Mouse (Mus musculus): Measurements from ENCODE around the gene Mansc1. TPM values are rescaled to one million over a fixed set of nuclear protein-coding genes. Genes with fewer than 3 reads are reported as not detected.
A peak's percentile ranks its signal among the peaks of the same experiment; 100 is the strongest.

Gene Mansc1
- polyA plus RNA-seq, 1 experiment from 2014 or later, result 1.6 TPM

DNA sequence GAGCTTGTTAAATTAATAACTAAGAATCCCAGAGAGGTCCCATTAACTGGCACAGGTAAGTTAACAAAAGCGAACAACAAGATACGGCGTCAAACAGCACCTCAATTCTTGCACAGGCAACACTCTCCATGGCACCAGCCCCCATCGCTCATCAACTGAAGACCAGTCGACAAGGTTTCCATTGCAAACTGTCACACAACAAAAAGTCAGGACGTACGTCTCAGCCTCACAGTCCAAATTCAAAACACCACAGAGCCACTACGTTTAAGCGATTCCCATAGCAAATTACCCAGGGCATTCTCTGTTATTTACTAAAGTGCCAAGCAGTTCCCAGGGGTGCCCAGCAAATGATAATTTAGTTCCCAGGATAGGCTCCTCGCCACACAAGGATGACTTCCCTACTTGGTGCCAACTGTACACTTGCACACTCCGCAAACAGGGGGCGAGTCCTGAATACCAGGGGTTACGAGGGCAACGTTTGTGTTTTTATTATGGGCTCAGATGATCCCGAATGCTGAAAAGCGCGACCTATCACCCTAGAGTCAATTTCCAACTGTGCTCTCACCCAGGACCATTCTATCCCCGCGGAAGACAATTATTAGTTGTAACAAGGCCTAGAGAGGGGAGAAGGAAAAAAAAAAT is 66.6 kb downstream of the Mansc1 start:
- ATAC-seq (0 out of 2 replicates have a peak, but pooled peaks have one; percentile 5), DNase-seq (peak; percentile 35)
- peak overlapping the region; percentile 97 for H3K9ac ChIP-seq (replicated peaks)
- H3K4me3 ChIP-seq (ENCODE audit: low read depth, low read length), result peak overlapping the region; percentile 88
- no peaks in the 10 kb centered on the region for H3K27me3 ChIP-seq (ENCODE audit: insufficient read depth, low read length)
- peak overlapping the region; percentile 94 for H3K27ac ChIP-seq (ENCODE audit: low read depth)
- no peaks in the 10 kb centered on the region for H3K36me3 ChIP-seq (replicated peaks; ENCODE audit: insufficient read depth, low read length)
- H3K9me3 ChIP-seq (ENCODE audit: low read length), result no peaks in the 10 kb centered on the region
- H3K4me1 ChIP-seq (ENCODE audit: insufficient read depth), result peaks cover 9% of the 10 kb centered on the region
- 2% methylated on average over 19 of the region's 19 CpGs for WGBS (ENCODE audit: insufficient replicate concordance)
- H3K4me2 ChIP-seq (ENCODE audit: low read depth, low read length), result peak overlapping the region; percentile 89
- TF ChIP-seq CTCF (IDR thresholded peaks at IDR 0.05; ENCODE audit: low read depth) (no peak), EP300 (IDR thresholded peaks at IDR 0.05; ENCODE audit: low read depth) (no peak)

DNA sequence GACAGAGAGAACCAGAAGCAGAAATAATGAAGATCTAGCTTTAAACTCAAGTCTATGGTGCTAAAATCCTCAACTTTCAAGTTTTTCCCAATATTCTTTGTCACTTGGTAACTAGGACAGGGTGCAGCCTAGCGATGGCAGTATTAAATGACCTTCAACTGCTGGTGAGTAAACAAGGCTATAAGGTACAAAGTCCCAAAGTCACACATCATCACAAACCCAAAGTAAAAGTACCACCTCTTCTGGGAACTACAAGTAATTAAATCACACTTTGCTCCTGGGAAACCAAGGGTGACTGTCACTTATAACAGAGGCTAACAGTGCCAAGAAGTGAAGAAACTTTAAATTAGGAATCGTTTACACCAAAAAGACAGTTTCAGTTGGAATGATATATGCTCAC is 67.7 kb downstream of the Mansc1 start:
- H3K9me3 ChIP-seq (ENCODE audit: low read length), result no peaks in the 10 kb centered on the region
- H3K4me3 ChIP-seq (ENCODE audit: low read depth, low read length), result peak overlapping the region; percentile 88
- H3K4me1 ChIP-seq (ENCODE audit: insufficient read depth), result peaks cover 13% of the 10 kb centered on the region
- 58% methylated on average over 2 of the region's 2 CpGs for WGBS (ENCODE audit: insufficient replicate concordance)
- TF ChIP-seq CTCF (IDR thresholded peaks at IDR 0.05; ENCODE audit: low read depth) (no peak), EP300 (IDR thresholded peaks at IDR 0.05; ENCODE audit: low read depth) (peak; percentile 77)
- H3K9ac ChIP-seq (replicated peaks), result peak overlapping the region; percentile 59; the same call in 1 of the 2 replicates
- H3K4me2 ChIP-seq (ENCODE audit: low read depth, low read length), result peak overlapping the region; percentile 89
- H3K36me3 ChIP-seq (replicated peaks; ENCODE audit: insufficient read depth, low read length), result no peaks in the 10 kb centered on the region
- ATAC-seq (peak; percentile 47), DNase-seq (no peak)
- peak overlapping the region; percentile 94 for H3K27ac ChIP-seq (ENCODE audit: low read depth)
- no peaks in the 10 kb centered on the region for H3K27me3 ChIP-seq (ENCODE audit: insufficient read depth, low read length)

DNA sequence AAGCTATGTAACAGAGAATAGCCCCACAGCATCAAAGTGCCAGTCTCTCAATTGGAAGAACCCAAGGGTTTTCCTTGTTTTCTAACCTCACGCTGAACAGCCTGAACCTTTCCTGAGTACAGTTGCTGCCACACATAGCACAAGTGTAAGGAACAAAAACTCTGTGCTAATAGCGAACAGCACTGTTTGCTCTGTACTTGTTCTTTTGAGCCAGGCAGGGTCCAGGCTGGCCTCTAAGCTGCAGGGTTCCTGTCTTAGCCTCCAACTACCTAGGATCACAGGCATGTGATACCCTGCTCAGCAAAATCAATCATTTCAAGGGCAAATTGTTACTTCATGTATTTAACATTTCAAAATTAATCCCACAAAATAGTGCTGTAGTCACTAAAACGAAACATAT is 72.7 kb downstream of the Mansc1 start:
- Histone ChIP-seq H3K27me3 (ENCODE audit: insufficient read depth, low read length) (no peaks in the 10 kb centered on the region), H3K9me3 (ENCODE audit: low read length) (no peaks in the 10 kb centered on the region), H3K4me3 (ENCODE audit: low read depth, low read length) (no peak overlapping the region), H3K27ac (ENCODE audit: low read depth) (peak overlapping the region; percentile 13), H3K4me1 (ENCODE audit: insufficient read depth) (peaks cover 35% of the 10 kb centered on the region), H3K9ac (replicated peaks) (no peak overlapping the region), H3K36me3 (replicated peaks; ENCODE audit: insufficient read depth, low read length) (no peaks in the 10 kb centered on the region), H3K4me2 (ENCODE audit: low read depth, low read length) (peak overlapping the region; percentile 7; the same call in 1 of the 2 replicates)
- no peak for DNase-seq
- peak; percentile 12; the same call in 1 of the 2 replicates for ATAC-seq
- TF ChIP-seq CTCF (IDR thresholded peaks at IDR 0.05; ENCODE audit: low read depth), result no peak
- TF ChIP-seq EP300 (IDR thresholded peaks at IDR 0.05; ENCODE audit: low read depth), result no peak
- WGBS (ENCODE audit: insufficient replicate concordance), result 56% methylated on average over 3 of the region's 3 CpGs

Other genes with a start within 250 kb of the Mansc1 start
- 0.14 and 0.26 TPM in 2 replicates for gene Bcl2l14, start 236.2 kb downstream of the Mansc1 start, polyA plus RNA-seq (2015; fragmentation: Nextera tagmentation; extraction: Ambion mirVana)
- 10.1 and 10.7 TPM in 2 replicates for gene Lrp6, start 65.5 kb downstream of the Mansc1 start, polyA plus RNA-seq (2015; fragmentation: Nextera tagmentation; extraction: Ambion mirVana)
- 8.2 and 8.3 TPM in 2 replicates for gene Borcs5, start 7.0 kb upstream of the Mansc1 start, polyA plus RNA-seq (2015; fragmentation: Nextera tagmentation; extraction: Ambion mirVana)
- gene Dusp16, start 160.1 kb upstream of the Mansc1 start, polyA plus RNA-seq (2015; fragmentation: Nextera tagmentation; extraction: Ambion mirVana), result 4.5 and 5.3 TPM in 2 replicates
- gene Crebl2, start 197.7 kb upstream of the Mansc1 start, polyA plus RNA-seq (2015; fragmentation: Nextera tagmentation; extraction: Ambion mirVana), result 6.3 and 6.6 TPM in 2 replicates